Mouse (Mus musculus): ENCODE results near the gene Chrna9.

- TF ChIP-seq CTCF (IDR thresholded peaks at IDR 0.05; ENCODE audit: low read depth), result no peak
- TF ChIP-seq EP300 (IDR thresholded peaks at IDR 0.05; ENCODE audit: low read depth), result no peak
Measured at GRCm38 (mm10) chr5:65949822-65950221, 15.1 kb downstream of the Chrna9 start.
